Mouse (Mus musculus) stomach, embryonic 14.5 days (tissue): ENCODE measurements around the gene Slc46a2. TPM values are rescaled to one million over a fixed set of nuclear protein-coding genes. Genes with fewer than 3 reads are reported as not detected.
A peak's percentile ranks its signal among the peaks of the same experiment; 100 is the strongest.

Experiments used
- ATAC-seq: fragments of 200-750 bp; cut with Nextera tagmentation; 2 replicates; pipeline ENCODE4 v1.8.0; 2017; ENCODE audit warnings: low read depth, moderate TSS enrichment; ENCODE audit not compliant: insufficient number of reproducible peaks, insufficient read depth, low FRiP score
- H3K27ac ChIP-seq: fragments of 300-500 bp; sonication (generic); 2 replicates; pipeline ENCODE4 v1.5.1; 2014; ENCODE audit warnings: mild to moderate bottlenecking, low read length, moderate library complexity, mixed read lengths
- H3K27me3 ChIP-seq: fragments of 300-500 bp; sonication (generic); 2 replicates; pipeline ENCODE4 v1.6.1; 2014; ENCODE audit warnings: low read length, control low read depth, mixed read lengths; ENCODE audit not compliant: control insufficient read depth, insufficient read depth
- H3K36me3 ChIP-seq: fragments of 300-500 bp; sonication (generic); 2 replicates; pipeline ENCODE4 v1.6.1; 2014; ENCODE audit warnings: mild to moderate bottlenecking, control low read depth, low read length, moderate library complexity, mixed read lengths; ENCODE audit not compliant: control insufficient read depth, insufficient read depth
- H3K4me1 ChIP-seq: fragments of 300-500 bp; sonication (generic); 2 replicates; pipeline ENCODE4 v1.6.1; 2014; ENCODE audit warnings: low read length, control low read depth, mixed read lengths; ENCODE audit not compliant: control insufficient read depth, insufficient read depth
- H3K4me2 ChIP-seq: fragments of 300-500 bp; sonication (generic); replicated peaks from 2 replicates; pipeline ENCODE4 v1.6.1; 2014; ENCODE audit warnings: low read depth, low read length, control low read depth
- H3K4me3 ChIP-seq: fragments of 300-500 bp; sonication (generic); 2 replicates; pipeline ENCODE4 v1.5.1; 2014; ENCODE audit warnings: low read depth, low read length, control low read depth
- H3K9ac ChIP-seq: fragments of 300-500 bp; sonication (generic); replicated peaks from 2 replicates; pipeline ENCODE4 v1.6.1; 2014; ENCODE audit warnings: low read depth, mild to moderate bottlenecking, control low read depth, low read length, moderate library complexity, mixed read lengths
- H3K9me3 ChIP-seq: fragments of 300-500 bp; sonication (generic); 2 replicates; pipeline ENCODE4 v1.6.1; 2016; ENCODE audit warnings: low read depth, low read length, control low read depth; ENCODE audit not compliant: control insufficient read depth
- whole genome bisulfite sequencing: fragments of 180-500 bp; shearing (Covaris S2); extraction: QIAGEN DNeasy Blood & Tissue Kit; methylation state at CpG from one replicate; pipeline ENCODE4 v1.1.7; 2014; 5-methylcytosine and 5-hydroxymethylcytosine counted together
- polyA plus RNA-seq: library from polyadenylated mRNA; unstranded; fragments of >200 nt; fragmentation: Nextera tagmentation; extraction: Ambion mirVana; gene quantifications from 2 replicates; pipeline ENCODE4 v1.2.1, GENCODE M21; 2014

Gene Slc46a2
- polyA plus RNA-seq, 1 experiment from 2014 or later, result 0.12 TPM

DNA sequence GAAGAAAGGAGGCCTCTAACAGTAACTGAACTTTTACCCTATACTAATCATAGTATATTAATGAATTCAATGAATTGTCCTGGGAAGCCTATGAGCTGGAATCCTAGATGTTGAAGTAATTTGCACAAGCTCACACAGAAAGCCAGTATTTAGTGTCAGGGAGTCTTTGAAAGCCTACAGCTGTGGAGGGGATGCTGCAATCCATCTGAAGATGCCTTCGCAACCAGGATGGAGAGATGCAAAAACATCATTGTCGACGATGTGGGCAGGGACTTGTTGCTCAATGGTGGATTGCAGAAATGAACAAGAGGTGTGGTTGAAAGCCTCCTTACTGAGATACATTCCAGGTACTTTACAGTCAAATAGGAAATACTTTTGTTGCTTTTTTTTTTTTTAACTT lies 3.1 kb upstream of the Slc46a2 start:
- Histone ChIP-seq H3K4me2 (no peak overlapping the region), H3K9me3 (no peaks in the 10 kb centered on the region), H3K27me3 (no peaks in the 10 kb centered on the region), H3K36me3 (no peaks in the 10 kb centered on the region), H3K4me1 (no peaks in the 10 kb centered on the region), H3K27ac (no peak overlapping the region), H3K4me3 (no peak overlapping the region), H3K9ac (no peak overlapping the region)
- whole genome bisulfite sequencing, result 89% methylated on average over 3 of the region's 3 CpGs
- ATAC-seq, result no peak

DNA sequence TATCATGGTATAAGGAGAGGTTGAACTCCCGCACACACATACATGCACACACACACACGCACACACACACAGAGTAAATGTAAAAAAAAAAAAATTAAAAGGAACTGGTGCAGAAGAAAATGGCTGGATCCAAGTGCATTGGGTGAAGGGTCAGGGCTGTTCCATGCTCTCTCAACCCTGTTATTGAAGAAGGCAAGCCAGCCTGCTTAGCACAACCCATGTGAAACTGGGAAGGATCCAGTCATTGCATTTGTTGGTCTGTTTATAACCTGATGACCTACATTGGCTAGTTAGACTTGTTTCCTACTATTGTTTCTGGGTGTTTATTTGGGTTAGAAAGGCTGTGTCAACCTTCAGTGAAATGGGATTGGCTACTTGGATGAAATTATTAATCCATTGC lies 6.1 kb downstream of the Slc46a2 start:
- Histone ChIP-seq H3K27me3 (no peaks in the 10 kb centered on the region), H3K4me2 (no peak overlapping the region), H3K4me3 (no peak overlapping the region), H3K9ac (no peak overlapping the region), H3K27ac (no peak overlapping the region), H3K9me3 (no peaks in the 10 kb centered on the region), H3K36me3 (no peaks in the 10 kb centered on the region), H3K4me1 (no peaks in the 10 kb centered on the region)
- WGBS, result 84% methylated on average over 2 of the region's 2 CpGs
- ATAC-seq, result no peak

DNA sequence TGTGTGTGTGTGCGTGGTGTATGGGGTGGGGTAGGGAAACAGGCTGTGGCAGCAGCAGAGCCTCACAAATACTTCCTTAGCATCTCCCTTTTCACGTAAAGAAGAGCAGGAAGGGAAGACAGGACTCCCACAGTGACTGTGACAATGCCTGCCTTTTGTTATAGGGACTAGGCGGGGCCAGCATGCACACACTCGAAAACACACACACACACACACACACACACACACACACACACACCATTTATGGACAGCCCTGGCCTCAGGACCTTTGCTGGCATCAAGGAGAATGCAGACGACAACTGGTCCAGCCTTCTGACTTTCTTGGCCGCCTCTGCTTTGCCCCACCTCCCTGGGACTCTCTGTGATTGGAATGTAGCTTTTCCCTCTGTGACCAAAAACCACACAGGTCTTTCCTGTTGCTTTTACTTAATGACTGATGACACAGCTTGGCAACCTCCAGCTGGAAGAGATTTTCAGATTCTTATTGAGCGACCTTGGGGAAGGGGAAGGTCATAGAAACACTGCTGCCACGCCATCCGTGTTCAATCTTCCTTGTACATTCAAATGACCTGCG lies 7.1 kb downstream of the Slc46a2 start:
- ATAC-seq, result 0 out of 2 replicates have a peak, but pooled peaks have one; percentile 28
- Histone ChIP-seq H3K27me3 (no peaks in the 10 kb centered on the region), H3K4me2 (no peak overlapping the region), H3K9me3 (no peaks in the 10 kb centered on the region), H3K27ac (no peak overlapping the region), H3K9ac (no peak overlapping the region), H3K4me1 (no peaks in the 10 kb centered on the region), H3K36me3 (no peaks in the 10 kb centered on the region), H3K4me3 (no peak overlapping the region)
- 45% methylated on average over 10 of the region's 10 CpGs for WGBS

DNA sequence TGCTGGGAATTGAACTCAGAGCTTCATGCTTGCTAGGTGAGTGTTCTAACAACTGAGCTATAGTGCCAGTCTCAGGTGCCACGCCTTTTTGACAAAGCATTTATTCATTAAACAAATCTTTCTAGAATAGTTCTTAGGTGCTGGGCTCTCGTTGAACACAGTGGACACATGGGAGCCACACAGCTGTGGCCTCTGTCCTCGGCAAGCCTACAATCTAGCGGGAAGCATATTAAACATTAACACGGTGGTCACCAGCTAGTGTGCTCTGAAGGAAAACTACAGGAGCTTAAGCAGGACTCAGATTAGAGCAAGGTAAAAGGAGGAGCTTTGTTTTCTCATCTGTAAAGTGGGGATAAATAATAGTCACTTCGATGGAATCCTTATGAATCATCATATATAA lies 7.8 kb downstream of the Slc46a2 start:
- H3K9me3 ChIP-seq, result no peaks in the 10 kb centered on the region
- H3K4me2 ChIP-seq, result no peak overlapping the region
- no peak overlapping the region for H3K27ac ChIP-seq
- H3K27me3 ChIP-seq, result no peaks in the 10 kb centered on the region
- H3K36me3 ChIP-seq, result no peaks in the 10 kb centered on the region
- 71% methylated on average over 6 of the region's 6 CpGs for WGBS
- no peaks in the 10 kb centered on the region for H3K4me1 ChIP-seq
- H3K9ac ChIP-seq, result no peak overlapping the region
- ATAC-seq, result no peak
- no peak overlapping the region for H3K4me3 ChIP-seq

DNA sequence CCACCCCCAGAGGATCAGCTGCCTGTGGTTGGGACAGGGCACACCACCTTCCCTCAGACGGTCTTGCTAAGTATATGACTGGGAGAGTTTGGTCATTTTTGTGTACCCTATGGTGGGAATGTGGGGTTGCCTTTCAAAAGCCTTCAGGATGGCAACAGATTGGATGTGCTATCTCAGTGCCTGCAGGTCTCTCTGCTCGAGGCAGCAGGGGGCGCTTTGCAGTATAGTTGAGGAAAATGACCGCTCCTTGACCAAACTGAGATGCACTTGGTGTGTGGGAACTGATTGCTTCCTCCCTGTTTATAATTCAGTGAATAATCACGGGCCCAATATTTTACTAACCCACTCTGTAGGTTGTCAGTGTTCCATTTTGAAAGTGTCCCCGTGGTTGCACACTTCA lies 12.3 kb downstream of the Slc46a2 start:
- no peaks in the 10 kb centered on the region for H3K4me1 ChIP-seq
- no peak overlapping the region for H3K9ac ChIP-seq
- no peaks in the 10 kb centered on the region for H3K36me3 ChIP-seq
- H3K4me2 ChIP-seq, result no peak overlapping the region
- no peaks in the 10 kb centered on the region for H3K27me3 ChIP-seq
- no peak overlapping the region for H3K27ac ChIP-seq
- H3K9me3 ChIP-seq, result no peaks in the 10 kb centered on the region
- 73% methylated on average over 6 of the region's 6 CpGs for WGBS
- no peak overlapping the region for H3K4me3 ChIP-seq
- ATAC-seq, result no peak

DNA sequence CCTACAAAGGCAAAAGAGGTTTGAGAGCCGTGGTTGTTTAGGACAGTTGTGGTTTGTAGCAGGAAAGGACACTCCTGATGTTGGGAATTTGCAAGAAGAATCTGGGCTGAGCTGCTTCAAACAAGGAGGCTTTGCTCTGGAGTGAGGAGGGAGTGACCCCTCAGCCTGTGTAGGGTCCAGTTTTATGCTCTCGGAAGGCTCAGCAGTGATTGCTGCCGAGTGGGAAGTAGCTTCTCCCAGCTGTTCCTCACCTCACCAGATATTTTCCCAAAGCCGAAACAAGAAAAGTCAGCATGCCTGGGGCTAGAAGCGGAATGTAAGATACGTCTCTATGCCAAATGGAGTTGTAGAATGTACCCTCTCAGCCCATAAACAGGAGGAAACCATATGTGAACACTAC lies 13.0 kb downstream of the Slc46a2 start:
- Histone ChIP-seq H3K9me3 (no peaks in the 10 kb centered on the region), H3K4me2 (no peak overlapping the region), H3K36me3 (no peaks in the 10 kb centered on the region), H3K27me3 (no peaks in the 10 kb centered on the region), H3K27ac (no peak overlapping the region), H3K4me1 (no peaks in the 10 kb centered on the region), H3K4me3 (no peak overlapping the region), H3K9ac (no peak overlapping the region)
- no peak for ATAC-seq
- WGBS, result 87% methylated on average over 6 of the region's 6 CpGs

DNA sequence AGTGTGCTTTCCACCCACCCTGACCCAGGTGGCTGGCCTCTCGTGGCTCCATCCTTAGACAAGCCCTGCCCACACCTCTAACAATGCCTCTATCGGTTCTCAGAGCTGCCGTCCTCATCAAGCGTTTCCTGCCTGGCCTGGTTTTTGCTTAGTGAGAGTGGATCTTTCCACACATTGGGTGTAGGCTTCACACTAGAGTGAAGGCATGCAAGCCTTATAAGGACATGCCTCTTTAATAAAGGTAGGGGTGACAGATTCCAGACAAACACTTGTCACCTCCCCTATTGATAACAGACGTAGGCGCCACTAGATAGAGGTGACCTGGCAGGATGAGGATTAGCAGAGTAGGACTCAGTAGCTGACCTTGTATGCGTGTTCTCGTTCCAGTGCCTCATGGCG lies 16.3 kb downstream of the Slc46a2 start:
- no peaks in the 10 kb centered on the region for H3K36me3 ChIP-seq
- no peak overlapping the region for H3K4me3 ChIP-seq
- H3K9ac ChIP-seq, result no peak overlapping the region
- no peaks in the 10 kb centered on the region for H3K27me3 ChIP-seq
- H3K4me2 ChIP-seq, result no peak overlapping the region
- no peaks in the 10 kb centered on the region for H3K9me3 ChIP-seq
- H3K27ac ChIP-seq, result no peak overlapping the region
- WGBS, result 65% methylated on average over 9 of the region's 9 CpGs
- no peak for ATAC-seq
- no peaks in the 10 kb centered on the region for H3K4me1 ChIP-seq

DNA sequence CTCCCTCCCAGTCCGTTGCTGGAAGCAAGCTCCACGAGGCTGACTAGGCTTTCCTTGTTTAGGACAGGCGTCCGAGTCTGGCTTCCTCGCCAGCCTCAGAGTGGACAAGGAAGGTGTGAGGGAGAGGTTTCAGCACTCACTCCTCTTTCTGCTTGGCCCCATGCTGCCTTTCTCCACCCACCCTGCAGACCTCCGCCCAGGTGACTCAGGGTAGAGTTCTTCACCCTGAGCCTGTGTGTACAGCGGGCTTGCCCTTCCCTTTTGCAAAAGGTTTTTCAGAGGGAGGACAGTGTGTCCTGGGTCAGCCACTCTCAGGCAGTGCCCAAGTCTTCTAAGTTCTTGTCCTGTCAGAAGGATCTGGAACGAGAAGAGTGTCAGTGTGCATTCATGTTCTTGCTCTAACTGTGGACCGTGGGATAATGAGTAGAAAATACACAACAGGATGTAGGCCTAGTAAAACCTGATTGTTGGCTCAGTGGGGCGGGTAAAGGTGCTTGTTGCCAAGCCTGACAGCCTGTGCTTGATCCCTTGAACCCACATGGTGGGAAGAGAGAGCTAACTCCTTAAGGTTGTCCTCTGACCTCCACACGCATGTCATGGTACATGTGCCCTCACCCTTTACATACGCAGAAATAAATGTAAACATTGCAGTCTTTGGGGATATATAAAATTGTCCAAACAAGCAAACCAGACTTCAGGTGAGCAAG lies 16.9 kb downstream of the Slc46a2 start:
- no peak overlapping the region for H3K4me3 ChIP-seq
- H3K9ac ChIP-seq, result no peak overlapping the region
- peak; percentile 43; the same call in 1 of the 2 replicates for ATAC-seq
- peaks cover 2% of the 10 kb centered on the region; the same call in 1 of the 2 replicates for H3K36me3 ChIP-seq
- no peaks in the 10 kb centered on the region for H3K27me3 ChIP-seq
- no peaks in the 10 kb centered on the region for H3K4me1 ChIP-seq
- WGBS, result 75% methylated on average over 12 of the region's 12 CpGs
- no peaks in the 10 kb centered on the region for H3K9me3 ChIP-seq
- H3K27ac ChIP-seq, result no peak overlapping the region; the same call in 1 of the 2 replicates
- H3K4me2 ChIP-seq, result no peak overlapping the region

DNA sequence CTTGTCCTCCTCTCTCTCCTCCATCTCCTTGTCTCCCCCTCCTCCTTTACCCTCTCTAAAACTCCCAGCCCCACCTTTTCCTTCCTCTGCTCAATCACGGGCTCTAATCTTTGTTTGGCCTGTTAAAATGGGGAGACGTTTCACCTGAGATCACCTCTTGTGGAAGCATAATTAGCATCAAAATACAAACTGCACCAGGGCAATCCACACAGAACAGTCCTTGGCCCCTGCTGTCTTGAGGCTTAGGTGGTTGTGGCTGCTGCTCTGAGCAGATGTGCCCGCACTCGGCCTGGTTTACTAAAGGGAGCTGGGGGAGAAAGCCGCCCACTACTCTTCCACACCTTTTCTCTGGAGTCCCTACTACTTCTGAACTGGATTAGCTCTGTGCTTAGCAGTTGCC lies 18.9 kb downstream of the Slc46a2 start:
- Histone ChIP-seq H3K36me3 (peaks cover 2% of the 10 kb centered on the region; the same call in 1 of the 2 replicates), H3K27ac (no peak overlapping the region), H3K27me3 (no peaks in the 10 kb centered on the region), H3K9me3 (no peaks in the 10 kb centered on the region), H3K4me1 (no peaks in the 10 kb centered on the region), H3K4me3 (no peak overlapping the region), H3K9ac (no peak overlapping the region), H3K4me2 (no peak overlapping the region)
- 69% methylated on average over 5 of the region's 5 CpGs for WGBS
- no peak for ATAC-seq
